Mouse (Mus musculus) neutrophil, adult 5-6 weeks (primary cell): Measurements from ENCODE around the gene Tppp. TPM values are rescaled to one million over a fixed set of nuclear protein-coding genes. Genes with fewer than 3 reads are reported as not detected.
"Not testable (repeated sequence)": the region's sequence is repeated elsewhere in the genome, so short reads cannot be mapped to it uniquely, and the experiment has no call there.

ENCODE experiments used
- ATAC-seq: fragments of 151-379, 151-347 bp; 2 replicates; pipeline ENCODE4 v1.8.0; 2017; ENCODE audit warnings: mild to moderate bottlenecking, moderate TSS enrichment; ENCODE audit not compliant: insufficient number of reproducible peaks, poor library complexity, low FRiP score, severe bottlenecking; ENCODE audit errors: extremely low read depth
- total RNA-seq: library from RNA; stranded (forward); fragments of 200-1000 nt; gene quantifications from 2 replicates; pipeline ENCODE4 v1.2.3, GENCODE M21; 2017

Gene Tppp
- total RNA-seq: 1.7 and 5.2 TPM in 2 replicates

GRCm38 (mm10) chr13:74008948-74009718, at the start of gene Tppp:
Gene Tppp (plus strand): TSS chr13:74009407.
- peak; percentile 82 for ATAC-seq

- ATAC-seq: no peak
Observed at GRCm38 (mm10) chr13:73960117-73960652, 49.0 kb upstream of the Tppp start.

- no peak for ATAC-seq
Observed at GRCm38 (mm10) chr13:73961177-73961576, 48.0 kb upstream of the Tppp start.

GRCm38 (mm10) chr13:73963551-73963950, 45.7 kb upstream of the Tppp start, which contains the start of gene Zdhhc11:
Gene Zdhhc11 (plus strand): TSS chr13:73963851.
- no peak for ATAC-seq

- ATAC-seq: no peak
Observed at GRCm38 (mm10) chr13:73970545-73971448, 38.4 kb upstream of the Tppp start.

GRCm38 (mm10) chr13:73974523-73974922, 34.7 kb upstream of the Tppp start:
- no peak for ATAC-seq

- no peak for ATAC-seq
Observed at GRCm38 (mm10) chr13:73976935-73977334, 32.3 kb upstream of the Tppp start.

- no peak for ATAC-seq
Observed at GRCm38 (mm10) chr13:73990325-73990724, 18.9 kb upstream of the Tppp start.

GRCm38 (mm10) chr13:73990761-73991160, 18.4 kb upstream of the Tppp start:
- no peak for ATAC-seq

GRCm38 (mm10) chr13:73991267-73991666, 17.9 kb upstream of the Tppp start:
- ATAC-seq: no peak

GRCm38 (mm10) chr13:73996456-73996855, 12.8 kb upstream of the Tppp start:
- no peak for ATAC-seq

GRCm38 (mm10) chr13:74000519-74000918, 8.7 kb upstream of the Tppp start:
- ATAC-seq: no peak

- no peak for ATAC-seq
Observed at GRCm38 (mm10) chr13:74000961-74001360, 8.2 kb upstream of the Tppp start.

GRCm38 (mm10) chr13:74001492-74001891, 7.7 kb upstream of the Tppp start:
- no peak for ATAC-seq

- not testable (repeated sequence) for ATAC-seq
Observed at GRCm38 (mm10) chr13:74006881-74007280, 2.3 kb upstream of the Tppp start.

GRCm38 (mm10) chr13:74008216-74008615, 991 bp upstream of the Tppp start:
- ATAC-seq: not testable (repeated sequence)

- no peak for ATAC-seq
Observed at GRCm38 (mm10) chr13:74009791-74010614, 796 bp downstream of the Tppp start.

GRCm38 (mm10) chr13:74010678-74011077, 1.5 kb downstream of the Tppp start:
- ATAC-seq: no peak

GRCm38 (mm10) chr13:74015908-74016307, 6.7 kb downstream of the Tppp start:
- no peak for ATAC-seq
